Mouse (Mus musculus) forebrain, embryonic 15.5 days (tissue): ENCODE measurements around the gene Hacd2. TPM values are rescaled to one million over a fixed set of nuclear protein-coding genes. Genes with fewer than 3 reads are reported as not detected.

Experiments used
- ATAC-seq: fragments of 200-750 bp; cut with Nextera tagmentation; replicated peaks from 2 replicates; pipeline ENCODE4 v1.8.0; 2017; ENCODE audit warnings: mild to moderate bottlenecking, moderate TSS enrichment, moderate library complexity
- H3K27ac ChIP-seq: fragments of 300-500 bp; sonication (generic); replicated peaks from 2 replicates; pipeline ENCODE4 v1.5.1; 2015; ENCODE audit warnings: mild to moderate bottlenecking, inconsistent platforms
- H3K27me3 ChIP-seq: fragments of 300-500 bp; sonication (generic); 2 replicates; pipeline ENCODE4 v1.6.1; 2015; ENCODE audit warnings: inconsistent platforms
- H3K36me3 ChIP-seq: fragments of 300-500 bp; sonication (generic); 2 replicates; pipeline ENCODE4 v1.6.1; 2015; ENCODE audit warnings: mild to moderate bottlenecking, inconsistent platforms
- H3K4me1 ChIP-seq: fragments of 300-500 bp; sonication (generic); 2 replicates; pipeline ENCODE4 v1.6.1; 2015; ENCODE audit warnings: inconsistent platforms
- H3K4me2 ChIP-seq: fragments of 300-500 bp; sonication (generic); replicated peaks from 2 replicates; pipeline ENCODE4 v1.6.1; 2015; ENCODE audit warnings: mild to moderate bottlenecking, inconsistent platforms
- H3K4me3 ChIP-seq: fragments of 300-500 bp; sonication (generic); 2 replicates; pipeline ENCODE4 v1.5.1; 2015; ENCODE audit warnings: mild to moderate bottlenecking, inconsistent platforms
- H3K9ac ChIP-seq: fragments of 300-500 bp; sonication (generic); replicated peaks from 2 replicates; pipeline ENCODE4 v1.6.1; 2015; ENCODE audit warnings: mild to moderate bottlenecking, inconsistent platforms
- H3K9me3 ChIP-seq: fragments of 300-500 bp; sonication (generic); 2 replicates; pipeline ENCODE4 v1.6.1; 2016; ENCODE audit warnings: inconsistent platforms
- WGBS: fragments of 180-500 bp; shearing (Covaris S2); methylation state at CpG from one replicate; pipeline ENCODE4 v1.1.7; 2015; ENCODE audit warnings: mixed read lengths; 5-methylcytosine and 5-hydroxymethylcytosine counted together
- polyA plus RNA-seq: library from polyadenylated mRNA; unstranded; fragments of >200 nt; fragmentation: Nextera tagmentation; extraction: Ambion mirVana; gene quantifications from 2 replicates; pipeline ENCODE4 v1.2.1, GENCODE M21; 2015

Hacd2 gene
- polyA plus RNA-seq, 1 experiment from 2014 or later, result 39.6 TPM

DNA sequence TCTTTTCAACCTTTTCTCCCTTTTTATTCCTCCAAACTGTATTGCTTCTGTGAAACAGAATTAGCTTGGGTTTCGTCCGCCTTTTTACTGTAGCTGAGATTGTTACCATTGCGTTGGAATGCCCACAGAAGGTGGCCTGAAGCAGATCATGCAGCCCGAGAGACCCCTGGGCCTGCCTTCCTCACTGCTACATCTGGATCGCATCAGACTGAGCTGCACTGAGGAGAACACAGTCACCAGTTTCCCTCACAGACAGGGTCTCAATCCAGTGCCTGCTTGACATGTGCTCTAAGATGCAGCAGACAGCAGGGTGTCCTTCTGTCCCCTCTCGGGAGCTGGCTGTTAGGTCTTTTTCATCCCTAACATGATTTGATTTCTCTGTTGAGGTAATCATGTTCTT lies 85.8 kb downstream of the Hacd2 start:
- no peaks in the 10 kb centered on the region for H3K9me3 ChIP-seq
- 0 out of 2 replicates have a peak, but pooled peaks cover 2% of the 10 kb centered on the region for H3K36me3 ChIP-seq
- WGBS, result 77% methylated on average over 6 of the region's 6 CpGs
- H3K27me3 ChIP-seq, result no peaks in the 10 kb centered on the region
- H3K4me2 ChIP-seq, result no peak overlapping the region
- peaks cover 6% of the 10 kb centered on the region for H3K4me1 ChIP-seq
- no peak overlapping the region for H3K27ac ChIP-seq
- ATAC-seq, result no peak
- H3K4me3 ChIP-seq, result no peak overlapping the region
- no peak overlapping the region for H3K9ac ChIP-seq

DNA sequence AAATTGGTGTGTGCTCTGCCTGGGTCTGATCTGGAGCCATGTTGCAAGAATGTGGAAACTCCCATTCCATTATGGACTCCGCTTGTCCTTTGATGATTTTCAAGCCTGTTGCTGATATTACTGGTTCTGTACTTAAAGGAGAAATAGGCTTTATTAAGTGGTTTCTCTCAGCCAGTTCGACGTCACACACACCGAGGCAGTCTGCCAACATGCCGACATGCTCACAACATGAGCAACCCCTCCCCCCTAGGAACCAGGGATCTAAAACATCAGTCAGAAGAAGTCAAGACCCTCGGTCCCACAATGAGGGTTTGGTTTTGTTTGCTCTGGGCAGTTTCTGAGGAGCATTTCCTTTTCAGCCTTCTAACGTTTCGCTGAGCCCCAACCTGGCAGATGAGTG lies 86.9 kb downstream of the Hacd2 start:
- H3K9ac ChIP-seq, result no peak overlapping the region
- no peak for ATAC-seq
- H3K4me1 ChIP-seq, result peaks cover 6% of the 10 kb centered on the region
- H3K9me3 ChIP-seq, result no peaks in the 10 kb centered on the region
- no peaks in the 10 kb centered on the region for H3K27me3 ChIP-seq
- 41% methylated on average over 8 of the region's 8 CpGs for WGBS
- H3K36me3 ChIP-seq, result 0 out of 2 replicates have a peak, but pooled peaks cover 2% of the 10 kb centered on the region
- no peak overlapping the region for H3K4me3 ChIP-seq
- no peak overlapping the region for H3K4me2 ChIP-seq
- no peak overlapping the region for H3K27ac ChIP-seq

DNA sequence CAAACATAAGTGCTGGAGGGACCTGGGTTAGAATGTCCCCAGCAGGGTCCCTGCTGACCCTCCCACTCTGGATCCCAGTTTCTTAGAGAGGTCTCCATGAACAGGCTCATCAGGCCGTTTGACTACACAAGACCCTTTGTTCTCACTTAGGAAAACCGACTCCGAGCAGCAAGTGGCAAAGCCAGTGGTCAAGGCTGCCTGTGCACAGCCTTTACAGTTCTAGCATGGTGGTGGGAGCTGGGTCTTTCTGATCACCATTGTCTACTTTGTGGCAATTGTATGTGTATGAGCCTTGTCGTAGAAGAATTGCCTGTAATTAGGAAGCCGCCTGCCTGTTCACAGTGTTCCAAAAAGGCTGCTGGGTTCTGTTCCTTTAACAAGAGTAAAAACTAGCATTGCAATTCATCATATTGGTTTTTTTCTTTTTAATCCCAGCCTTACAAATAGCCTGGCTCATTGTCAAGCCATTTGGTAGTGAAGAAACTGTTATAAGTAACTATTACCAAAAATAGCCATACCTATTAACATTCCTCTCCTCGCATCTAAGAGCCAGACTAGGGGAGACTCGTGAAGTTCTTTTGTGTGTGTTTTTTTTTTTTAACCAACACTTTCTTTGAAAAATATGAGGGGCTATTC lies 87.5 kb downstream of the Hacd2 start:
- 17% methylated on average over 7 of the region's 7 CpGs for WGBS
- Histone ChIP-seq H3K4me1 (peaks cover 6% of the 10 kb centered on the region), H3K4me2 (no peak overlapping the region), H3K4me3 (no peak overlapping the region), H3K9ac (no peak overlapping the region), H3K36me3 (0 out of 2 replicates have a peak, but pooled peaks cover 2% of the 10 kb centered on the region), H3K9me3 (no peaks in the 10 kb centered on the region), H3K27ac (no peak overlapping the region), H3K27me3 (no peaks in the 10 kb centered on the region)
- ATAC-seq, result no peak

DNA sequence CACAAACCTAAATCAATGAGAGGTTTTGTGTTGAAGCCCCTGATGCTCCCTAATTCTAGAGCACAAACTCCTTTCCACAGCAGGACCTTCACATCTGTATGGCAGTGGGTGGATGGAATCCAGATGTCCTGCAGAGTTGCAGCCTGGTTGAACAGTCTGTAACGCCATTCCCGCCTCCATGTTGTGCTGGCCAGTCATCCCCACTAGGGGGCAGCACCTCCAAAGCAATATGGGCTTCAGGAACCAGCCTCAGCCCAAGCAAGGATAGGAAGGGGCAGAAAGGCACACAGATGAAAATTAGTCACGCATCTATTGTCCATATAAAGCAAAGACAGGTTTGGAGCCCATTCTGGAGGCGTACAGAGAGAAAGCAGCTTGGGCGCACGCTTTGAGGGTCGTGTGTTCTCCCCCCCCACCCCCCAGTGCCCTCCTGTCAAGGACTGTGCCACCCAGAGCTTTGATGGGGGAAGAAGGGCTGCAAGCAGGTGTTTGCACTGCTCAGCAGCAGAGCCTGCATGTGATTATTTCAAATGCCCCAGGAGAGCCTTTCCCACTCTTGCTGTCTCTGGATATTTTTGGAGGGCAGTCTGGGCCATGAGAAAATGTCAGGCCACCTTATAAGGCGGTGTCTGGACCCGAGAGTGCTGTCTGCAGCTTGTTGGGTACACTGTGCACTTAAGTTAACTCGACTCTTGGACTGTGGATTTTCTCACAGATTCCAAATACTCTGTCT lies 88.3 kb downstream of the Hacd2 start:
- H3K36me3 ChIP-seq, result 0 out of 2 replicates have a peak, but pooled peaks cover 2% of the 10 kb centered on the region
- WGBS, result 27% methylated on average over 10 of the region's 10 CpGs
- H3K4me1 ChIP-seq, result peaks cover 6% of the 10 kb centered on the region
- peak; percentile 90 for ATAC-seq
- no peak overlapping the region; the same call in 1 of the 2 replicates for H3K27ac ChIP-seq
- H3K27me3 ChIP-seq, result no peaks in the 10 kb centered on the region
- H3K9me3 ChIP-seq, result no peaks in the 10 kb centered on the region
- peak overlapping the region; percentile 31 for H3K4me2 ChIP-seq
- no peak overlapping the region for H3K9ac ChIP-seq
- no peak overlapping the region for H3K4me3 ChIP-seq

DNA sequence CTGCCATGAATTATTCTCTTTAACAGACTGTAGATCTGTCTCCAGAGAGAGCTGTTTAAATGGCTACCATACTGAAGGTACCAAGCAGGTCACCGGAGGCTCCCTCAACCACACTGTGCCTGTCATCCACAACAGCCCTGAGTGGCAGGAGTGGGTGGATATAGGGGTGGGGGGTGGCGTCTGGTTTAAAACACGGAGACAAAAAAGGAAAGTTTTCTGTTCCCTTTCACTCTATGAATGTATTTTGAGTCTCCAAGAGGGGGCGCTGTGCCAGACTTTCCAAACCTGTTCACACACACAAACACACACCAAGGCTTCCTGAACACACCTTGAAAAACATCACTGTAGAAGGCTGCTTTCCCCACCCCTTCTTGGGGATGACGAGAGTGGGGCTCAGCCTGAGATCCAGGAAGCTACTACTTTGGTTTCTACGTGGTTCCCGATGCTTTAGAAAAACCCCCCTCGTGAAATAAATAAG lies 89.0 kb downstream of the Hacd2 start:
- H3K4me2 ChIP-seq, result no peak overlapping the region
- H3K27ac ChIP-seq, result no peak overlapping the region
- H3K4me1 ChIP-seq, result peaks cover 6% of the 10 kb centered on the region
- no peaks in the 10 kb centered on the region for H3K27me3 ChIP-seq
- H3K36me3 ChIP-seq, result 0 out of 2 replicates have a peak, but pooled peaks cover 2% of the 10 kb centered on the region
- H3K9ac ChIP-seq, result no peak overlapping the region
- WGBS, result 60% methylated on average over 8 of the region's 8 CpGs
- no peak overlapping the region for H3K4me3 ChIP-seq
- ATAC-seq, result 0 out of 2 replicates have a peak, but pooled peaks have one; percentile 11
- H3K9me3 ChIP-seq, result no peaks in the 10 kb centered on the region

DNA sequence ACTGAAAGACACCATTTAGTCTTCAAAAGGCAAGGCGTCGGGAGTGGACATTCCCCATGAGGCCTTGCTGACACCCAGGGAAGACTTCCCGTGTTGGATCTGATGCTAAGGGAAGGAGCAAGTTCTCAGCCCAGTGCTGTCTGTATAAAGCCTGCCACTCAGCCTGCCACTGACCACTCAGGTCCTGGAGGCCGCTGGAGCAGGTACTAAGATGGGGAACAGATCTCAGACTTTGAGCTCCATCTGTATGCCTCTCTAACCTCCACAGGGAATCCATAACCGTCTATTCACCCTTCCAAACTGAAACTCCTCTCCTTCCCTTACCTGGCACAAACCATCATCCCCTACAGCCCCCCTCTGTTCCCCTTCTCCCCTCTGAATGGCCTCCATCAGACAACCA lies 91.3 kb downstream of the Hacd2 start:
- WGBS, result 88% methylated on average over 5 of the region's 5 CpGs
- Histone ChIP-seq H3K9ac (no peak overlapping the region), H3K4me1 (peaks cover 6% of the 10 kb centered on the region), H3K27me3 (no peaks in the 10 kb centered on the region), H3K27ac (no peak overlapping the region), H3K4me3 (no peak overlapping the region), H3K36me3 (no peaks in the 10 kb centered on the region), H3K9me3 (no peaks in the 10 kb centered on the region), H3K4me2 (no peak overlapping the region)
- ATAC-seq, result no peak

DNA sequence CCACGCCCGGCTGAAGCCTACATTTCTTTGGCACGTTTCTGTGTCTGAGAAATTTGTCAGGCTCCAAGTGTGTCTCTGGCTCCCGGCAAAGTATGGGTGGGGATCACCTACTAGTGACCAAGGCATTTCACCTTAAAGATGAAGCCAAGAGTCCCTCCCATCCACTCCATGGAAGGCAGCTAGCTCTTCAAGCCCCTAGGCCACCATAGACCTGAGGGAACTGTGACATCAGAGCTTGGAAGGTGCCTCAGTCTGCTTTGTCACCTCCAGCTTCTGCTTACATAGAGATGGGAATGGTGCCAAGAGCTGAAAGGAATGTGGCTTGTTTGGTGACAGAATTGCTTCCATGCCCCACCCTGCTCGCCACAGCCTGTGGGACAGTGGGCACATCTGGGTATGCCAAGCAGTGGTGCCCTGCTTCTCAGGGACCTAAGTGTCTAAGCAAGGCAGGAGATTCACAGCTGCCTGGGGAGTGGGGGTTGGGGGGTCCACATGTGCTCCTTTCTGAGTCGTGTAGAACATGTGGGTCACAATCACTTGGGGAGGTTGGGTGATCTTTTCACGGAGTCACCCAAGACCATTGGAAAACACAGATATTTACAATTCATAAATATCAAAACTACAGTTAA lies 94.2 kb downstream of the Hacd2 start:
- Histone ChIP-seq H3K27me3 (no peaks in the 10 kb centered on the region), H3K27ac (no peak overlapping the region), H3K36me3 (no peaks in the 10 kb centered on the region), H3K4me1 (no peaks in the 10 kb centered on the region), H3K4me3 (no peak overlapping the region), H3K9ac (no peak overlapping the region), H3K4me2 (no peak overlapping the region), H3K9me3 (no peaks in the 10 kb centered on the region)
- no peak for ATAC-seq
- 80% methylated on average over 7 of the region's 7 CpGs for WGBS

DNA sequence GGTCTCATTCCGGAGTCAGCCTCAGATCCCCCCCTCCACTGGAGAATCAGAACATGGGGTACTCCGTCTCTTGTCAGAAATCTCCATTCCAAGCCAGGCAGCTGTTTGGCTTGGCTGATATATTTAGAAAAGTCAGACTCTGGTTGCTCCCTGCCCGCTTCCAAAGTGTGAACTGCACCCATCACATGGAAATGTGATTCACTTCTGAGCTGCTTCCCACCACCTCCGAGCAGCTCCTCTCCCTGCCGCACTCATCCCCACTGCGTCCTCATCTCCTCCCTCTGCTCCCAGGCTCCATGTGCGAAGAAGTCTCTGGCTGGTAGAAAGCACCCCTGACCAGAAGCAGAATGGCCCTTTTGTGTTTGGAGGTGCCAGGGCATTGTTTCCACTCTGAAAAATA lies 95.2 kb downstream of the Hacd2 start:
- WGBS, result 62% methylated on average over 7 of the region's 7 CpGs
- Histone ChIP-seq H3K9ac (no peak overlapping the region), H3K4me3 (no peak overlapping the region), H3K4me2 (no peak overlapping the region), H3K9me3 (no peaks in the 10 kb centered on the region), H3K4me1 (no peaks in the 10 kb centered on the region), H3K27ac (no peak overlapping the region), H3K27me3 (no peaks in the 10 kb centered on the region), H3K36me3 (no peaks in the 10 kb centered on the region)
- ATAC-seq, result no peak

DNA sequence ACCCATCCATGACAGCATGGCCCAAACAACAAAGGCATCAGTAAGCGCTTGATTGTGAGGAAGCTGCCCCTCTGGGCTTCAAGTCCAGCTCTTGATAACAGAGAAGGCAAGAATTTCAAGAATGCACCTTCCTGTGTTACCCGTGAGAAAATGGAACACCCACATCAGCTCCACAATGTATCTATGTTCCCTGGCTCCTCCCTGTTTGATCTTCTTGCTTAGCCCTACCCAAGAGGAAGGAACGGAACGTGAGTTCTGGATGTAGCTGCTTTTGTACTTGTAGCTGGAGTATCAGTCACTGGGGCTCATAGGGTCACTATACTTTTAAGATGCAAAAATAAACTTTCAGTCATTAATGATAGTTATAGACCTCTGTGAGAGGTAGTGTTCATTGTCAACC lies 98.4 kb downstream of the Hacd2 start:
- Histone ChIP-seq H3K27me3 (no peaks in the 10 kb centered on the region), H3K4me3 (no peak overlapping the region), H3K9me3 (no peaks in the 10 kb centered on the region), H3K27ac (no peak overlapping the region), H3K36me3 (no peaks in the 10 kb centered on the region), H3K4me2 (no peak overlapping the region), H3K9ac (no peak overlapping the region), H3K4me1 (no peaks in the 10 kb centered on the region)
- WGBS, result 83% methylated on average over 4 of the region's 4 CpGs
- no peak for ATAC-seq

DNA sequence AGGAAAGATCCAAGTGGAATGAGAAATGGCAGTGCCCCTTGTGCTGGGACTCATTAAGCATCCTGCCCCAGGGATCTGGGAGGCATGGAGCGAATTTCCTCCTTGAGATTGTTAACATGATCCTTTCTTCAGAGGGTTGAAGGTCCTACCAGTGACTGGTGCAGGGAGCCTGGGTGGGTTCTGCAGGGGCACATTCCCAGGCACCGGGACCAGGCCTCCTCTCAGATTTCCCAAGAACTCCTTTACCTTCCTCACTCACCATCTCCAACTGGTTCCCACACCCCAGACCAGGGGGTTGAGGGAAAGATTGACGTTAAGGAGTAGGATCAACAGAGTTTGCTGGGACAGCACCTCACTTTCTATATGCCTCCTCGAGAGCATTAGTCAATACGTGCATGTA lies 105.0 kb downstream of the Hacd2 start:
- Histone ChIP-seq H3K4me3 (no peak overlapping the region), H3K4me2 (no peak overlapping the region), H3K9ac (no peak overlapping the region), H3K36me3 (no peaks in the 10 kb centered on the region), H3K4me1 (no peaks in the 10 kb centered on the region), H3K27ac (no peak overlapping the region), H3K27me3 (no peaks in the 10 kb centered on the region), H3K9me3 (no peaks in the 10 kb centered on the region)
- ATAC-seq, result no peak
- WGBS, result 87% methylated on average over 5 of the region's 5 CpGs

DNA sequence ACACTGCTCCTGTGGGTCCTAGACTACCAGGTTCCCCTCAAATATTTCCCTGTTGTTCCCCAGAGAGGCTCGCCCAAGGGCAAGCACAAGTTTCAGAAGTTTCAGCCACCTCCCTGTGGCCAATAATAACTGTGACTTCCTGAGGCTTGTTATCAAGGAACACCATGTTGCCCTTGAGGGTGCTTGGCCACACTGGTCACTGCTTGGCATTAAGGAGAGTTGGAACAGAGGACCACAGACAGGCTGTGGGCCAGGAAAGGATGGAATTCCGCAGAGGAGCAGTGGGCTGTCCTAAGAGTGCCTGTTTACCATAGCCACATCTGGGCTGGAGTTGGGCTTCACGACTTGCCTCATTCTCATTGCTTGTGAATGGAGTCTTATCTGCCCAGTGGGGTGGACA lies 107.9 kb downstream of the Hacd2 start:
- Histone ChIP-seq H3K4me3 (no peak overlapping the region), H3K4me2 (no peak overlapping the region), H3K36me3 (no peaks in the 10 kb centered on the region), H3K9ac (no peak overlapping the region), H3K4me1 (no peaks in the 10 kb centered on the region), H3K9me3 (no peaks in the 10 kb centered on the region), H3K27me3 (no peaks in the 10 kb centered on the region), H3K27ac (no peak overlapping the region)
- no peak for ATAC-seq
- 80% methylated on average over 3 of the region's 3 CpGs for WGBS

DNA sequence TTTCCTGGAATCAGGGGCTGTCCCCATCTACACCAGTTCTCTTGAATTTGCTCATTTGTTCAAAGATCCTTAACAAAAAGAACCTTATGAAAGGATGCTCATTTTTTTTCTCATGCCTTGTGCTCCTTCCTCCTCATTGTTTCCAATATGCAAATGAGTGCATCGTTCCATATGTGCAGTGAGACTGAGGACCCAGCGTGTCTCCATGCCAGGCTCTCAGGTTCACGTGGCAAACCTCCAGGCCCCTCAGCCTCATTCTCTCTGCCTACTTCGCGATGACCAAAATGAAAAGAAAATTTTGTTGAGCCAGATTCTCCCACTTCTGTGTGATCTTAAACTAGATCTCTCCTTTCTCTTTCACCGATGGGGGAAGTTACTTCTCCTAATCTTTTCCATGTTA lies 117.2 kb downstream of the Hacd2 start:
- ATAC-seq, result peak; percentile 64; the same call in 1 of the 2 replicates
- Histone ChIP-seq H3K27me3 (no peaks in the 10 kb centered on the region), H3K4me2 (peak overlapping the region; percentile 12; the same call in 1 of the 2 replicates), H3K9me3 (no peaks in the 10 kb centered on the region), H3K4me1 (peaks cover 20% of the 10 kb centered on the region), H3K4me3 (no peak overlapping the region), H3K27ac (peak overlapping the region; percentile 60), H3K9ac (no peak overlapping the region), H3K36me3 (no peaks in the 10 kb centered on the region)
- WGBS, result 16% methylated on average over 6 of the region's 6 CpGs
